Mouse (Mus musculus) hindbrain, embryonic 12.5 days (tissue): Measurements from ENCODE around the gene Gak. TPM values are rescaled to one million over a fixed set of nuclear protein-coding genes. Genes with fewer than 3 reads are reported as not detected.
"Not testable (repeated sequence)": the region's sequence is repeated elsewhere in the genome, so short reads cannot be mapped to it uniquely, and the experiment has no call there.

Source experiments
- ATAC-seq: fragments of 200-750 bp; cut with Nextera tagmentation; 2 replicates; pipeline ENCODE4 v1.8.0; 2017; ENCODE audit warnings: moderate TSS enrichment; ENCODE audit not compliant: low FRiP score
- H3K27ac ChIP-seq: fragments of 300-500 bp; sonication (generic); 2 replicates; pipeline ENCODE4 v1.5.1; 2016; ENCODE audit warnings: mild to moderate bottlenecking
- H3K27me3 ChIP-seq: fragments of 300-500 bp; sonication (generic); 2 replicates; pipeline ENCODE4 v1.6.1; 2016; ENCODE audit warnings: mild to moderate bottlenecking
- H3K36me3 ChIP-seq: fragments of 300-500 bp; sonication (generic); 2 replicates; pipeline ENCODE4 v1.6.1; 2016; ENCODE audit warnings: mild to moderate bottlenecking
- H3K4me1 ChIP-seq: fragments of 300-500 bp; sonication (generic); 2 replicates; pipeline ENCODE4 v1.6.1; 2016
- H3K4me2 ChIP-seq: fragments of 300-500 bp; sonication (generic); replicated peaks from 2 replicates; pipeline ENCODE4 v1.6.1; 2016; ENCODE audit warnings: mild to moderate bottlenecking
- H3K4me3 ChIP-seq: fragments of 300-500 bp; sonication (generic); 2 replicates; pipeline ENCODE4 v1.5.1; 2016; ENCODE audit warnings: mild to moderate bottlenecking
- H3K9ac ChIP-seq: fragments of 300-500 bp; sonication (generic); 2 replicates; pipeline ENCODE4 v1.6.1; 2016; ENCODE audit warnings: mild to moderate bottlenecking, moderate library complexity
- H3K9me3 ChIP-seq: fragments of 300-500 bp; sonication (generic); replicated peaks from 2 replicates; pipeline ENCODE4 v1.6.1; 2016; ENCODE audit warnings: mild to moderate bottlenecking
- WGBS: fragments of 180-500 bp; shearing (Covaris S2); methylation state at CpG from one replicate; pipeline ENCODE4 v1.1.7; 2016; 5-methylcytosine and 5-hydroxymethylcytosine counted together
- polyA plus RNA-seq: library from polyadenylated mRNA; unstranded; fragments of >200 nt; fragmentation: Nextera tagmentation; extraction: Ambion mirVana; gene quantifications from 2 replicates; pipeline ENCODE4 v1.2.1, GENCODE M21; 2016

Gene Gak
- polyA plus RNA-seq, 1 experiment from 2014 or later: 54.3 TPM

DNA sequence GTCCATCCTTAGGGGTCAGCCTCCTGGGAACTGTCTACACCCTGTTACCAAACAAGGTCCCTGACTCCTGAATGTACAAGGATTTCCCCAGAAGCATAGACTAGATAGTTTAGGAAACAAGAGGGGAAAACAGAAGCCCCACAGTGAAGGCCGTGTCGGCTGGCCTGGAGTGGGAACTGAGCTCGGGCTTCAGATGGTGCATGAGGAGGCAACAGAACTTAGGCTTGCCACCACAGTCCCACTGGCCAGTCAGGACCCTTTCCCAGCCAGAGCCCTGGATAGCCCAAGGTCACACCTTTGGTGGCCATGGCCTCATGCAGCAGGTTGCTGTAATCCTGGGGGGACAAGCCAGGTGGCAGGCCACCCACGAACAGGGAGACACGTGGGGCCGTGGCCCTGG lies 23.8 kb upstream of the Gak start:
- 86% methylated on average over 6 of the region's 6 CpGs for WGBS
- Histone ChIP-seq H3K4me1 (no peaks in the 10 kb centered on the region), H3K36me3 (peaks cover 79% of the 10 kb centered on the region), H3K27ac (no peak overlapping the region), H3K4me3 (no peak overlapping the region), H3K9ac (no peak overlapping the region), H3K4me2 (no peak overlapping the region), H3K27me3 (no peaks in the 10 kb centered on the region), H3K9me3 (no peaks in the 10 kb centered on the region)
- no peak for ATAC-seq

DNA sequence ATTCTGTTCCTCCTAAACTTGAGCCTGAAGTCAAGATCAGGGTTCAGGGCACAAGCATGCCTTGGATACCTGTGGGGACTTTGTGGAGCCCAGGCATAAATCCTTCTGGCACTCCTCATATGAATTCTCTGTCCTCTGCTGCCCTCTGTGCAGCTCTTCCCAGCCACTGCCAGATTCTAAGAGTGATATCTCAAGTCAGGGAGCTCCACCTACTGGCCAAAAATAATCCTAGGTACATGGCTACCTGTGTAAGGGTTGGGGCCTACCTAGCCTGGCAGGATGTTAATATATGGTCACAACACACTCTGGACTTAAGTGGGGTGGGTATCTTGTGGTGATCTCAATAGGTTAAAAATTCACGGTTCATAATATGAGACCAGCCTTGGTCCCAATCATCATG lies 22.3 kb upstream of the Gak start:
- Histone ChIP-seq H3K36me3 (peaks cover 89% of the 10 kb centered on the region), H3K9ac (no peak overlapping the region), H3K4me3 (no peak overlapping the region), H3K4me1 (no peaks in the 10 kb centered on the region), H3K9me3 (no peaks in the 10 kb centered on the region), H3K27ac (no peak overlapping the region), H3K27me3 (no peaks in the 10 kb centered on the region), H3K4me2 (no peak overlapping the region)
- 66% methylated on average over 1 of the region's 1 CpGs for WGBS
- ATAC-seq: peak; percentile 44

DNA sequence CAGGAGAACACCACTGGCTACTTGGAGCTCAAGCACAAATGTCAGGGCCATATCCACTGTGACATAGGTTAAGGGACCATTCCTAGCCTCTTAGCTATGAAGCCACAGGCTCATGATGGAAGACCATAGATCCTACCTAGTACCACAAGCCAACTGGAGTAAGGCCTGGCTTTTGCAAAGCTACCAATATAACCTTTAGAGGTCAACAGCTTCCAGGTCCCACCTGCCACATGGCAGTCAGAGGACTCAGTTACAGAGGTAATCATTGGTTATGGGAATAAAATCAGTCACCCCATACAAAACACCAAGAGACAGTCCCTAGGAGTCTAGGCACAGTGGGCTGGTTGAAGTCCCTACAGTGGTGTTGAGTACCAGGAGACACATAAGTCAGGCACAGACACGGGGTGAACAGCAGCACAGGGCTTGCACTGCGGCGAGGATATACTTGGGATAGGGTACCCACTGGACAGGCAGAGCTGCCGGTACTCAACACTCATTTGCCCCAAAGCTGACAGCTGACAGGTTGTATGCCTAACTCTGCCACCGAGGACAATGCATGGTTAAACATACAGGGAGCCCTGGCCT lies 21.7 kb upstream of the Gak start:
- H3K36me3 ChIP-seq: peaks cover 91% of the 10 kb centered on the region
- no peak for ATAC-seq

DNA sequence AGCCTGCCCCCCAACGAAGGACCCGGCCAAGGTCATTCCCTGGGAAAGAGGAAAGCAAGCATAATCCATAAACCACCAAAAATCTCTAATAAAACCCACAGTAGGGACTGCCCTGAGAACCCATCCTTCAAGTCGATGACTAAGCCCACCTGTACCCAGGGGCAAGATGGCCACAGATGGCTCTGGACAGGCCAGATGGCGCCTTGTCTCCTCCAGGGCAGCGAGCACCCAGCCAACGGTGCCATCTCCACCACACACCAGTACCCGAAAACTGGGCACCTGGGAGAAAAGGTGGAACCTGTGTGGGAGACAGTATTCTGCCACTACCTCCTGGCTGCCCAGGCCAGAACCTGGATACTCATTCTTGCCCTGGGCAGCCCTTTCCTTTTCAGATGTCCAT lies 20.8 kb upstream of the Gak start:
- Histone ChIP-seq H3K9ac (no peak overlapping the region), H3K4me1 (no peaks in the 10 kb centered on the region), H3K27ac (no peak overlapping the region), H3K4me2 (no peak overlapping the region), H3K9me3 (no peaks in the 10 kb centered on the region), H3K36me3 (peaks cover 89% of the 10 kb centered on the region), H3K27me3 (no peaks in the 10 kb centered on the region), H3K4me3 (no peak overlapping the region)
- ATAC-seq: no peak
- WGBS: 93% methylated on average over 7 of the region's 7 CpGs

More for the DNA sequence above, 21.7 kb upstream of the Gak start:
- Histone ChIP-seq H3K27me3 (no peaks in the 10 kb centered on the region), H3K4me3 (no peak overlapping the region), H3K27ac (no peak overlapping the region), H3K4me1 (no peaks in the 10 kb centered on the region), H3K4me2 (no peak overlapping the region), H3K9ac (no peak overlapping the region), H3K9me3 (no peaks in the 10 kb centered on the region)
- 87% methylated on average over 5 of the region's 5 CpGs for WGBS

- 91% methylated on average over 11 of the region's 11 CpGs for whole genome bisulfite sequencing
- Histone ChIP-seq H3K27me3 (no peaks in the 10 kb centered on the region), H3K4me1 (no peaks in the 10 kb centered on the region), H3K36me3 (peaks cover 87% of the 10 kb centered on the region), H3K9ac (no peak overlapping the region), H3K27ac (no peak overlapping the region), H3K9me3 (no peaks in the 10 kb centered on the region), H3K4me3 (no peak overlapping the region), H3K4me2 (no peak overlapping the region)
- no peak for ATAC-seq
Observed at GRCm38 (mm10) chr5:108648937-108649576, 19.5 kb upstream of the Gak start.

DNA sequence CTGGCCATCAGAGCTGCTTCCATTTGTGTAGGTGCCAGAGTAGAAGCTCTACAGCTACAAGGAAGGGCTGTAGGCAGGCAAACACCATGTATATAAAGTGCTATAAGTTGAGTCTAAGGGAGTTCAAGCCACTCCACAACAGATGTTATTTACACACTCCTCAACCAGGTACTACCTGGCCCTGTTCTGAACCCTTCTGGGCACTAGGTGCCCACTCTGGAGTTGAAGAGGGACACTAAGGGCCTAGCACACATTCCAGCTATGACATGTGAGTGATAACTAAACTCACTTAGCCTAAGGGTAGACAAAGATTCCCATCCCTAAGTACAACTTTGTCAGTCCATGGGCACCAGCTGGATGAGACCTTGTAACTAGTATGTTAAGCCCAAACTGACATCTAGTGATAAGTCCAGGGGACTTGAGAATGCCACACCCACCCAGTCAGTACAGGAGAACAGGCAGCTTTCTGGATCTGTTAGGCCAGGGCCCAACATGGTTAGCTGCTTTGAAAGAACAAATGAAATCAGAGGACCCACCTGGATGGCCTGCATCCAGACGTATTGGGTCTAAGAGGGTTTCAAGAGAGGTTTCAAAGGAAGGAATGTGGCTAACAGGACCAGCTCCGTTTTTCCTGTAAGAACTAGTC lies 18.4 kb upstream of the Gak start:
- WGBS: 74% methylated on average over 2 of the region's 2 CpGs
- Histone ChIP-seq H3K9ac (no peak overlapping the region), H3K4me1 (no peaks in the 10 kb centered on the region), H3K9me3 (no peaks in the 10 kb centered on the region), H3K4me3 (no peak overlapping the region), H3K4me2 (no peak overlapping the region), H3K27me3 (no peaks in the 10 kb centered on the region), H3K36me3 (peaks cover 80% of the 10 kb centered on the region), H3K27ac (no peak overlapping the region)
- no peak for ATAC-seq

GRCm38 (mm10) chr5:108647311-108647710 lies 17.8 kb upstream of the Gak start:
- peaks cover 75% of the 10 kb centered on the region for H3K36me3 ChIP-seq
- H3K4me3 ChIP-seq: no peak overlapping the region
- WGBS: 85% methylated on average over 2 of the region's 2 CpGs
- ATAC-seq: no peak
- no peak overlapping the region for H3K27ac ChIP-seq
- no peak overlapping the region for H3K4me2 ChIP-seq
- no peaks in the 10 kb centered on the region for H3K4me1 ChIP-seq
- no peaks in the 10 kb centered on the region for H3K27me3 ChIP-seq
- no peaks in the 10 kb centered on the region for H3K9me3 ChIP-seq
- no peak overlapping the region for H3K9ac ChIP-seq

- no peaks in the 10 kb centered on the region for H3K9me3 ChIP-seq
- no peaks in the 10 kb centered on the region for H3K4me1 ChIP-seq
- 96% methylated on average over 3 of the region's 3 CpGs for WGBS
- no peak overlapping the region for H3K4me3 ChIP-seq
- no peak overlapping the region for H3K27ac ChIP-seq
- H3K9ac ChIP-seq: no peak overlapping the region
- H3K4me2 ChIP-seq: no peak overlapping the region
- H3K36me3 ChIP-seq: peaks cover 76% of the 10 kb centered on the region
- ATAC-seq: no peak
- no peaks in the 10 kb centered on the region for H3K27me3 ChIP-seq
Observed at GRCm38 (mm10) chr5:108646343-108646660, 16.7 kb upstream of the Gak start.

DNA sequence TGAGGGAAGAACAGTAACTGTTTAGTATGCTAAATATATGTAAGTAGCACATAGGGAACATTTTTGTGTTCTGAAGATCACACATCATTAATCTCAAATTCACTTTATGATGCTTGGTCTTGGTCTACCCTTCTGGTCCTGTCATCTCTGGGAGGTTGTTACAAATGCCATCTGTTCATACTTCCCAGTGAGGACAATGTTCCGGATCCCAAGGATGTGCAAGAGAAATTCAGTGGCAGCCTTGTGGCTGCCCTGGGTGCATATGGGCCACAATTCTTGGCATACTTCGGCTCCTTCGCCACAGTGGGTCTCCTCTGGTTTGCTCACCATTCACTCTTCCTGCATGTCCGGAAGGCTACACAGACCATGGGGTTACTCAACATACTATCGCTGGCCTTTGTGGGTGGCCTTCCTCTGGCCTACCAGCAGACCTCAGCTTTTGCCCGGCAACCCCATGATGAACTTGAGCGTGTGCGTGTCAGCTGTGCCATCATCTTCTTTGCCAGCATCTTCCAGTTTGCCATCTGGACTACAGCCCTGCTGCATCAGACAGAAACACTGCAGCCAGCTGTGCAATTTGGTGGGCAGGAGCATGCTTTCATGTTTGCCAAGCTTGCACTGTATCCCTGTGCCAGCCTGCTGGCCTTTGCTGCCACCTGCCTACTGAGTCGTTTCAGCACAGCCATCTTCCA lies 16.2 kb upstream of the Gak start:
- Histone ChIP-seq H3K27ac (no peak overlapping the region), H3K9me3 (no peaks in the 10 kb centered on the region), H3K4me1 (no peaks in the 10 kb centered on the region), H3K4me2 (no peak overlapping the region), H3K27me3 (no peaks in the 10 kb centered on the region), H3K9ac (no peak overlapping the region), H3K4me3 (no peak overlapping the region), H3K36me3 (peaks cover 71% of the 10 kb centered on the region)
- no peak for ATAC-seq
- 93% methylated on average over 9 of the region's 9 CpGs for WGBS

DNA sequence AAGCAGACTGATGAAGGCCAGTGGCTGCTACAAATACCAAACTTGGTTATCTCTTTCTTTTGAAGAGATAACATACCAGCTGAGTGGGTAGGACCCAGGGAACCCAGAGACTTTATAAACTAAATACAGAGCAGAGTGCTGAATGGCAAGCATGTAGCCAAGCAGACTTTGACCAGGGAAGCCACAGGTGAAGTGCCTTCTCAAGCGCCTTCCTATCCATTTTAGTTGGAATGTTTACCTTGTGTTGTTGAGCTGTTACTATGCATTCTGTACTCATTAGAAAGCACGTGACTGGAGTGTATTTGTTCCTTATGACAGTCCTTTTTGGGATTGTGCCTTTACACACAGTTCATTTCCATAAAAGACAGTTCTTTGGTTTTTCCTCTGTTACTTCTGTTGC lies 14.1 kb upstream of the Gak start:
- Histone ChIP-seq H3K4me1 (no peaks in the 10 kb centered on the region), H3K9me3 (no peaks in the 10 kb centered on the region), H3K4me3 (no peak overlapping the region), H3K4me2 (no peak overlapping the region), H3K9ac (no peak overlapping the region), H3K27me3 (no peaks in the 10 kb centered on the region), H3K27ac (no peak overlapping the region), H3K36me3 (peaks cover 50% of the 10 kb centered on the region)
- ATAC-seq: no peak
- WGBS: 88% methylated on average over 2 of the region's 2 CpGs

DNA sequence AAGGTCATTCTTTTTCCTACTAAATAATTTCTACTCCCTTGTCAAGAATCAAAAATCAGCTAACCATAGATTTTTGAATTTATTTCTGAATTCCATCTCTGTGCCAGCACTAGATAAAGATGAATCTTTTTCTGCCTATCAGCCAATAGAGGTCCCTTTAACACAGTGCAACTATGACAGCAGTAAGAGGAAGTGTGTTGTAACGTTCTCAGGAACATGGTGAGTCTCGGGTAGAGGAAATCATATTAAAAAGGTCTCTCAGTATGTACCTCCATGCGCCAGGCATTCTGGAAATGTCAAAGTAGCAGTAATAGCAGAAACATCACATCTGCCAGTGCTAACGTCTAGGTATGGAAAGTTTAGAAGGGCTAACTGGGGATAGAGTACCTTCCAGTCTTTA lies 6.6 kb upstream of the Gak start:
- H3K27me3 ChIP-seq: no peaks in the 10 kb centered on the region
- H3K4me2 ChIP-seq: no peak overlapping the region
- ATAC-seq: no peak
- no peaks in the 10 kb centered on the region for H3K9me3 ChIP-seq
- H3K4me3 ChIP-seq: no peak overlapping the region
- H3K36me3 ChIP-seq: peaks cover 4% of the 10 kb centered on the region; the same call in 1 of the 2 replicates
- H3K27ac ChIP-seq: no peak overlapping the region
- H3K9ac ChIP-seq: no peak overlapping the region
- no peaks in the 10 kb centered on the region for H3K4me1 ChIP-seq
- 80% methylated on average over 4 of the region's 4 CpGs for WGBS

- not testable (repeated sequence) for H3K4me2 ChIP-seq, H3K27me3 ChIP-seq, ATAC-seq, H3K36me3 ChIP-seq, H3K4me3 ChIP-seq, H3K4me1 ChIP-seq, H3K9me3 ChIP-seq, H3K9ac ChIP-seq, H3K27ac ChIP-seq
- 88% methylated on average over 2 of the region's 3 CpGs for WGBS
Observed at GRCm38 (mm10) chr5:108634088-108634487, 4.5 kb upstream of the Gak start.
